Comparison of ENCODE assay signal across 22 mouse cellular contexts in genomic region chr8:123645229-123645628, GRCm38 (mm10). TPM values are rescaled to one million over a fixed set of nuclear protein-coding genes. Genes with fewer than 3 reads are reported as not detected.
DNase-seq lines count a peak whose midpoint lies in the region; ATAC-seq and TF ChIP-seq lines count a peak whose summit lies in the region.
"Had no signal": no experiment of that assay in that cellular context is flagged by ENCODE, and none has a peak within 500 bp of the region (broad histone marks: within the 10 kb centered on the region; RNA-seq: fewer than 3 reads in every experiment).

No protein-coding gene starts in this region.

- no peaks in the 10 kb centered on the region for H3K36me3 ChIP-seq in liver, adult 2 months (ENCODE audit: control insufficient read depth, insufficient read depth, low read length)
- no peaks in the 10 kb centered on the region for H3K36me3 ChIP-seq in liver, embryonic 12.5 days
- H3K36me3 ChIP-seq in heart, embryonic 12.5 days = no peaks in the 10 kb centered on the region
- H3K36me3 ChIP-seq: hindbrain, embryonic 10.5 days; limb, embryonic 13.5 days; liver, embryonic 15.5 days; neural tube, embryonic 12.5 days had no signal

- TF ChIP-seq POLR2A in liver, adult 2 months (IDR thresholded peaks at IDR 0.05; ENCODE audit: extremely low read depth, insufficient read depth, low read length) = no peak

- TF ChIP-seq CTCF in liver, adult 2 months (IDR thresholded peaks at IDR 0.05; ENCODE audit: low read depth, low read length) = no peak

- H3K27me3 ChIP-seq in liver, adult 2 months (ENCODE audit: control insufficient read depth, insufficient read depth, low read length) = no peaks in the 10 kb centered on the region
- H3K27me3 ChIP-seq in liver, embryonic 12.5 days (replicated peaks) = peaks cover 60% of the 10 kb centered on the region
- H3K27me3 ChIP-seq in heart, embryonic 12.5 days (replicated peaks) = peaks cover 17% of the 10 kb centered on the region

- H3K9ac ChIP-seq in liver, adult 2 months (ENCODE audit: low read depth, low read length) = no peak overlapping the region
- H3K9ac ChIP-seq in liver, embryonic 12.5 days = no peak overlapping the region
- no peak overlapping the region for H3K9ac ChIP-seq in heart, embryonic 12.5 days
- H3K9ac ChIP-seq: forebrain, postnatal 0 days; limb, embryonic 13.5 days; liver, embryonic 15.5 days; neural tube, embryonic 12.5 days had no signal

- no peak overlapping the region for H3K27ac ChIP-seq in liver, adult 2 months (replicated peaks; ENCODE audit: insufficient read depth, low read depth, low read length)
- H3K27ac ChIP-seq in liver, embryonic 12.5 days = no peak overlapping the region
- H3K27ac ChIP-seq in heart, embryonic 12.5 days (ENCODE audit: poor library complexity, severe bottlenecking) = no peak overlapping the region
- H3K27ac ChIP-seq: hindbrain, embryonic 10.5 days; hindbrain, postnatal 0 days; layer of hippocampus, adult 2 months; limb, embryonic 13.5 days; liver, embryonic 15.5 days; neural tube, embryonic 12.5 days had no signal

- no peaks in the 10 kb centered on the region for H3K79me2 ChIP-seq in liver, adult 2 months (ENCODE audit: control insufficient read depth, insufficient read depth, low read length)

- no peak overlapping the region for H3K4me2 ChIP-seq in liver, embryonic 12.5 days
- H3K4me2 ChIP-seq in heart, embryonic 12.5 days = no peak overlapping the region
- H3K4me2 ChIP-seq: limb, embryonic 13.5 days; liver, embryonic 15.5 days; midbrain, embryonic 11.5 days; neural tube, embryonic 12.5 days had no signal

- peaks cover 6% of the 10 kb centered on the region for H3K4me1 ChIP-seq in liver, adult 2 months (ENCODE audit: control insufficient read depth, insufficient read depth, low read length)
- no peaks in the 10 kb centered on the region for H3K4me1 ChIP-seq in liver, embryonic 12.5 days
- H3K4me1 ChIP-seq in heart, embryonic 12.5 days (replicated peaks) = 0 out of 2 replicates have a peak, but pooled peaks cover 2% of the 10 kb centered on the region
- H3K4me1 ChIP-seq: liver, embryonic 15.5 days; neural tube, embryonic 12.5 days had no signal

- no peak for ATAC-seq in liver, embryonic 12.5 days
- no peak for ATAC-seq in heart, embryonic 12.5 days (ENCODE audit: insufficient number of reproducible peaks, low FRiP score)
- ATAC-seq: activated CD4-positive, CD25-positive, alpha-beta regulatory T cell, adult 4 months; forebrain, postnatal 0 days; hindbrain, postnatal 0 days had no signal

- DNase-seq in liver, adult 2 months (ENCODE audit: extremely low read depth, low read depth, low spot score) = peak; percentile 74
- DNase-seq in kidney, adult 9 months = peak; percentile 53
- peak; percentile 78 for DNase-seq in large intestine, adult 2 months (ENCODE audit: low read depth, low spot score)
- no peak for DNase-seq in retina, embryonic 14.5 days (ENCODE audit: low spot score)
- DNase-seq in Muller cell, postnatal 12 days (ENCODE audit: inconsistent ontology term) = no peak
- DNase-seq: adrenal gland, postnatal 14 days; cerebellum, adult 11 months; forebrain, postnatal 0 days; gastrocnemius, postnatal 36 days; layer of hippocampus, postnatal 36 days; spleen, adult 18-20 months; thymus, adult 2 months had no signal

- 57% methylated on average over 9 of the region's 9 CpGs for WGBS in liver, adult 2 months
- 51% methylated on average over 9 of the region's 9 CpGs for WGBS in liver, embryonic 12.5 days (ENCODE audit: insufficient replicate concordance)
- 28% methylated on average over 9 of the region's 9 CpGs for WGBS in large intestine, adult 2 months
- 70% methylated on average over 9 of the region's 9 CpGs for WGBS in heart, embryonic 12.5 days

- no peak overlapping the region for H3K4me3 ChIP-seq in liver, adult 2 months (ENCODE audit: insufficient read depth, low read depth, low read length)
- H3K4me3 ChIP-seq in liver, embryonic 12.5 days = no peak overlapping the region
- H3K4me3 ChIP-seq in heart, embryonic 12.5 days = no peak overlapping the region
- H3K4me3 ChIP-seq: hindbrain, embryonic 10.5 days; layer of hippocampus, adult 2 months; limb, embryonic 13.5 days; liver, embryonic 15.5 days; neural tube, embryonic 12.5 days had no signal

- H3K9me3 ChIP-seq in liver, embryonic 12.5 days (replicated peaks) = no peaks in the 10 kb centered on the region
- H3K9me3 ChIP-seq in heart, embryonic 12.5 days (replicated peaks) = no peaks in the 10 kb centered on the region
- H3K9me3 ChIP-seq: hindbrain, embryonic 10.5 days; limb, embryonic 13.5 days; liver, embryonic 15.5 days; neural tube, embryonic 12.5 days had no signal

RNA-seq across cellular contexts. Expression of gene Rhou, which starts 8.5 kb away (rescaled TPM):
- 25.6 and 41.1 TPM in 2 replicates for total RNA-seq in liver, adult 2 months (2014; rRNA removed)
- 34.1 and 38.6 TPM in 2 replicates for polyA plus RNA-seq in liver, adult 2 months (2012; rRNA removed)
- polyA plus RNA-seq in liver, embryonic 12.5 days (2016; fragmentation: Nextera tagmentation; extraction: Ambion mirVana) = 1.6 and 1.9 TPM in 2 replicates
- 21.8 and 42.4 TPM in 2 replicates for polyA plus RNA-seq in large intestine, adult 2 months (2012; rRNA removed)
- 10.7 and 13.4 TPM in 2 replicates for polyA plus RNA-seq in heart, embryonic 12.5 days (2016; fragmentation: Nextera tagmentation; extraction: Ambion mirVana)
- polyA plus RNA-seq: activated CD4-positive, CD25-positive, alpha-beta regulatory T cell, adult 4 months had no signal

Comparison
In these comparisons a context has a peak if more than half of its experiments do, and no peak if none do; other contexts are left out.
1. DNase-seq: peak in liver, adult 2 months (single experiment), kidney, adult 9 months (single experiment) and large intestine, adult 2 months (single experiment); none in retina, embryonic 14.5 days (single experiment) and Muller cell, postnatal 12 days (single experiment).